Mouse (Mus musculus): ENCODE data around the gene Dnah6. TPM values are rescaled to one million over a fixed set of nuclear protein-coding genes. Genes with fewer than 3 reads are reported as not detected.

Gene Dnah6
- polyA plus RNA-seq, 2 experiments: 0.01 TPM

DNA sequence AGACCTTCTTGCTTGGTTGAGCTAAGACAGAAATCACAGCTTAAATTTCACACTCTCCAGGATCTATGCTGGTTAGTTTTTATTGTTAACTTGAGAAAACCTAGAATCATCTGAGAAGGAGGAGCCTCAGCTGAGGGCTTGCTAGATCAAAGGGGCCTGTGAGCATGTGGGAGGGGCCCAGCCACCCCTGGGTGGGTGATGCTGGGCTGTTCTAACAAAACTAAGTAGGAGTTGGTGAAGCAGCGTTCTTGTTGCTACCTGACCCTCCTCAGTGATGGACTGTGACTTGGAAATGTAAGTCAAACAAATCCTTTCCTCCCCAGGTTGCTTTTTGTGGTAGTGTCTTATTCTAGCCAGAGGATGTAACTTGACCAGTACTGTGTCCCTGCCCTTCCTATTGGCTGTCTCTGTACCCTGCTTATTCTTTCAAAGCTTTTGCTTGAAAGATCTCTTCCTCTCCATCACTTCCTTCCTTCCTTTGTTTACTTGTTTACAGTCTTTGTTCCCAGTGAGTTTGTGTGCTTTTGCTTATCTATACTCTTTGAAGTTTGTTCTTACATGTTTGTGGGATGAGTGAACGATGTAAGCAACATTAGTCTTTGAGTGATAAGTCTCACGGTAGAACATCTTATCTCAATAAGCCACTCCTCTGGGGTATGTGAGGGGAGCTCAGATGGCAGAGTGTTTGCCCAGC lies 149.2 kb downstream of the Dnah6 start:
- Histone ChIP-seq H3K4me3 (ENCODE audit: insufficient read depth in 1 of 2, low read depth in 2 of 2, low read length in 2 of 2) (no peak overlapping the region), H3K27ac (no peak overlapping the region), H3K4me1 (replicated peaks; ENCODE audit: control insufficient read depth in 2 of 2, insufficient read depth in 2 of 2, low read length in 1 of 2) (peaks cover 0 to 6% of the 10 kb centered on the region in 2 experiments; a peak in 2 of 4 replicates), H3K4me2 (ENCODE audit: low read depth) (no peak overlapping the region), H3K27me3 (ENCODE audit: control insufficient read depth, insufficient read depth, low read length) (no peaks in the 10 kb centered on the region), H3K36me3 (replicated peaks; ENCODE audit: control insufficient read depth, insufficient read depth, low read depth) (no peaks in the 10 kb centered on the region), H3K9ac (replicated peaks) (no peak overlapping the region), H3K9me3 (ENCODE audit: control insufficient read depth, low read length) (no peaks in the 10 kb centered on the region)
- TF ChIP-seq CTCF (IDR thresholded peaks at IDR 0.05; ENCODE audit: low read depth) (no peak), EP300 (IDR thresholded peaks at IDR 0.05; ENCODE audit: low read depth) (no peak)
- DNase-seq (ENCODE audit: low read depth in 3 of 3, low spot score in 3 of 3): no peak
- ATAC-seq (ENCODE audit: insufficient read depth): no peak
- 27% methylated on average over 3 of the region's 3 CpGs for WGBS (ENCODE audit: insufficient replicate concordance)

DNA sequence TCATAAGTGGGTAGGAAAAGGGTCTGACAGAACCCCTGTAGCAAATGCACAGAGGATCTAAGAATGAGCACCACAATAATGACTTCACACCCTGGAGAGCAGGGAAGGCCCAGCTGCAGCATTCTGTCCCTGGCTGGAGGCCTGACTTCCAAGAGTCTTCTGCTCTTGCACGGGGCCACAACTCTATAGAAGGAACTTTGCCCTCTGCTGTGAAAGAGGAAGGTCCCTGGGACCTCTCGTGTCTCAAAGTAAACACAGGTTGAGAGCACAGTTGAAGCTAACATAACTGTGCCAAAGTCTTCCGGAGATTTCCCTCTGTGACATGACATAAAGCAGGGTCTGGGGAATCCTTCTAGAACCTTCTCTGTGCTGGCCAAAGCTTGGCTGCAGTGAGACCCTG lies 150.2 kb downstream of the Dnah6 start:
- no peak for ATAC-seq (ENCODE audit: insufficient read depth)

DNA sequence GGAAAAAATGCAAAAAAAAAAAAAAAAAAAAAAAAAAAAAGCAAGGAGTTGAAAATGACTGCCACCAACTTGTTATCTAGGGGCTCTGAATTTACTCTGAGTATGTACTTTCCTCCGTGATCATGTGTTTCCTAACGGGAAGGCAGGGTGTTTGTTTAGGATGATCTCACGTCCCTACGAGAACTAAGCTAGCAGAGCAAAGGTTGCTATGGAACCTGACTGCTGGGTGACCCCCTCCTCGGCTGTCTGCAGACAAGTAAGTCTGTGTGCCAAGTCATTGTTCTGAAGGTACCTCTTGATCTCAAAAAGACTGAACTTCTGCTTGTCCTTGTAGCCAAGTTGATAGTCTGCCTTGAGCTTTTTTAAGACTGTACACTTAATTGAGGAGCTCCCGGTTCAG lies 150.8 kb downstream of the Dnah6 start:
- no peak for TF ChIP-seq CTCF (IDR thresholded peaks at IDR 0.05; ENCODE audit: low read depth)
- TF ChIP-seq EP300 (IDR thresholded peaks at IDR 0.05; ENCODE audit: low read depth): no peak
- H3K4me1 ChIP-seq (replicated peaks; ENCODE audit: control insufficient read depth in 2 of 2, insufficient read depth in 2 of 2, low read length in 1 of 2): peaks cover 0 to 6% of the 10 kb centered on the region in 2 experiments; a peak in 2 of 4 replicates
- WGBS (ENCODE audit: insufficient replicate concordance): 59% methylated on average over 6 of the region's 6 CpGs
- H3K36me3 ChIP-seq (replicated peaks; ENCODE audit: control insufficient read depth, insufficient read depth, low read depth): no peaks in the 10 kb centered on the region
- no peak overlapping the region for H3K9ac ChIP-seq (replicated peaks)
- H3K4me3 ChIP-seq (ENCODE audit: insufficient read depth in 1 of 2, low read depth in 2 of 2, low read length in 2 of 2): no peak overlapping the region
- H3K27me3 ChIP-seq (ENCODE audit: control insufficient read depth, insufficient read depth, low read length): no peaks in the 10 kb centered on the region
- H3K4me2 ChIP-seq (ENCODE audit: low read depth): no peak overlapping the region
- H3K9me3 ChIP-seq (ENCODE audit: control insufficient read depth, low read length): no peaks in the 10 kb centered on the region
- H3K27ac ChIP-seq: no peak overlapping the region
- DNase-seq (ENCODE audit: low read depth in 3 of 3, low spot score in 3 of 3) (no peak), ATAC-seq (ENCODE audit: insufficient read depth) (no peak)

More for the DNA sequence above, 150.2 kb downstream of the Dnah6 start:
- TF ChIP-seq CTCF (IDR thresholded peaks at IDR 0.05; ENCODE audit: low read depth): no peak
- no peak overlapping the region for H3K9ac ChIP-seq (replicated peaks)
- no peak for DNase-seq (ENCODE audit: low read depth in 3 of 3, low spot score in 3 of 3)
- H3K4me2 ChIP-seq (ENCODE audit: low read depth): no peak overlapping the region
- H3K9me3 ChIP-seq (ENCODE audit: control insufficient read depth, low read length): no peaks in the 10 kb centered on the region
- WGBS (ENCODE audit: insufficient replicate concordance): 35% methylated on average over 3 of the region's 3 CpGs
- no peaks in the 10 kb centered on the region for H3K27me3 ChIP-seq (ENCODE audit: control insufficient read depth, insufficient read depth, low read length)
- H3K4me1 ChIP-seq (replicated peaks; ENCODE audit: control insufficient read depth in 2 of 2, insufficient read depth in 2 of 2, low read length in 1 of 2): peaks cover 0 to 6% of the 10 kb centered on the region in 2 experiments; a peak in 2 of 4 replicates
- no peaks in the 10 kb centered on the region for H3K36me3 ChIP-seq (replicated peaks; ENCODE audit: control insufficient read depth, insufficient read depth, low read depth)
- no peak overlapping the region for H3K4me3 ChIP-seq (ENCODE audit: insufficient read depth in 1 of 2, low read depth in 2 of 2, low read length in 2 of 2)
- no peak overlapping the region for H3K27ac ChIP-seq

DNA sequence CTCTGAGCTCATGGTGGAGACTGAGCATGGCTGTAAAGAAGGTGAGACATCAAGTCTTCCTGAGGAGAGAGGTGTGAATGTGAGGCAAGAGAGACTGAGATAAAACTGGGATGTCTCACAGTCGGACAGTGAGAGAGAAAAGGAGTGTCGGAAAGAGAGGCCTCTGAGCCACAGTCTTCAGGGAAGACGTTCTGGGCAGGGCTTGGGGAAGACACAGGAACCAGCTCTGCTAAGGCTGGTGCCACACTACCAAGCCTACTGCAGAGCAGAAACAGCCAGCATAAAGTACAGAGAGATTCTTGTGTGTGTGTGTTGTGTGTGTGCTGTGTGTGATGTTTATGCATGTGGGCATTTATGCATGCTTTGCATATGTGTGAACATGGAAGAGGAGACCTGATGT lies 156.9 kb downstream of the Dnah6 start:
- no peaks in the 10 kb centered on the region for H3K27me3 ChIP-seq (ENCODE audit: control insufficient read depth, insufficient read depth, low read length)
- no peaks in the 10 kb centered on the region for H3K9me3 ChIP-seq (ENCODE audit: control insufficient read depth, low read length)
- no peak overlapping the region for H3K4me3 ChIP-seq (ENCODE audit: insufficient read depth in 1 of 2, low read depth in 2 of 2, low read length in 2 of 2)
- TF ChIP-seq CTCF (IDR thresholded peaks at IDR 0.05; ENCODE audit: low read depth): no peak
- TF ChIP-seq EP300 (IDR thresholded peaks at IDR 0.05; ENCODE audit: low read depth): no peak
- no peak overlapping the region for H3K9ac ChIP-seq (replicated peaks)
- no peak for DNase-seq (ENCODE audit: low read depth in 3 of 3, low spot score in 3 of 3)
- H3K27ac ChIP-seq: no peak overlapping the region
- 62% methylated on average over 3 of the region's 3 CpGs for WGBS (ENCODE audit: insufficient replicate concordance)
- H3K4me1 ChIP-seq (replicated peaks; ENCODE audit: control insufficient read depth in 2 of 2, insufficient read depth in 2 of 2, low read length in 1 of 2): no peaks in the 10 kb centered on the region
- ATAC-seq (ENCODE audit: insufficient read depth): no peak
- H3K4me2 ChIP-seq (ENCODE audit: low read depth): no peak overlapping the region
- H3K36me3 ChIP-seq (replicated peaks; ENCODE audit: control insufficient read depth, insufficient read depth, low read depth): no peaks in the 10 kb centered on the region

DNA sequence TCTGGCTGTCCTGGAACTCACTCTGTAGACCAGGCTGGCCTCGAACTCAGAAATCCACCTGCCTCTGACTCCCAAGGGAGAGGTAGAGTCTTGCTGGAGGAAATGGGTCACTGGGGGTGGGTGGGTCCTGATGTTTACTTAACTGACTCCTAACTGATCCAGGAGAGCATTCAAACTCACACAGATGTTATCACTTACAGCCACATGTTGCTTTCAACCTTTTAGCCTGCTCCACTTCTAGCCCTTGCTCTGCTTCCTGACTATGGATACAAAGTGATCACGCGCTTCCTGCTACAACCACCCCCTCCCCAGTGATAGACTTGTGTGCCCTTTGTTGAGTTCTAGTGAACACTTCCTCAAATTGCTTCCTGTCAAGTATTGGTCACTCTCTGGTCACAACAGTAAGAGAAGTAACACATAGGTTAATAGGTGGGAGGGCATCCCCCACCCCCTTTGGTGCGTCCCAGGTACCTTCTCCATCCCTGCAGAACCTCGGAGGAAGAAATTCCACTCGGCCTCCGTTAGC lies 161.8 kb downstream of the Dnah6 start:
- ATAC-seq (ENCODE audit: insufficient read depth): no peak
- TF ChIP-seq CTCF (IDR thresholded peaks at IDR 0.05; ENCODE audit: low read depth): no peak
- TF ChIP-seq EP300 (IDR thresholded peaks at IDR 0.05; ENCODE audit: low read depth): no peak
- Histone ChIP-seq H3K27ac (no peak overlapping the region), H3K4me3 (ENCODE audit: insufficient read depth in 1 of 2, low read depth in 2 of 2, low read length in 2 of 2) (no peak overlapping the region), H3K4me2 (ENCODE audit: low read depth) (no peak overlapping the region), H3K9me3 (ENCODE audit: control insufficient read depth, low read length) (peaks cover 4% of the 10 kb centered on the region), H3K4me1 (replicated peaks; ENCODE audit: control insufficient read depth in 2 of 2, insufficient read depth in 2 of 2, low read length in 1 of 2) (no peaks in the 10 kb centered on the region), H3K9ac (replicated peaks) (no peak overlapping the region), H3K27me3 (ENCODE audit: control insufficient read depth, insufficient read depth, low read length) (no peaks in the 10 kb centered on the region), H3K36me3 (replicated peaks; ENCODE audit: control insufficient read depth, insufficient read depth, low read depth) (no peaks in the 10 kb centered on the region)
- 40% methylated on average over 7 of the region's 7 CpGs for WGBS (ENCODE audit: insufficient replicate concordance)
- DNase-seq (ENCODE audit: low read depth in 3 of 3, low spot score in 3 of 3): no peak

Measured in liver, embryonic 14.5 days (tissue).